Mouse (Mus musculus): ENCODE data around the gene Gm20517.
"Not testable (repeated sequence)": the region's sequence is repeated elsewhere in the genome, so short reads cannot be mapped to it uniquely, and the experiment has no call there.

Gene Gm20517

GRCm38 (mm10) chr17:47624572-47624971 is 13.2 kb downstream of the Gm20517 start:
- CTCF ChIA-PET = interaction anchor here (0.6 kb wide), 1 partner anchor 119 kb away, joined by 3 read pairs; no protein-coding TSS in a partner anchor

- CTCF ChIA-PET = no interaction called here
Measured at GRCm38 (mm10) chr17:47625088-47625487, 13.7 kb downstream of the Gm20517 start.

GRCm38 (mm10) chr17:47626031-47626430 is 14.6 kb downstream of the Gm20517 start:
- CTCF ChIA-PET = interaction anchor here (0.6 kb wide), 1 partner anchor 106 kb away, joined by 4 read pairs; no protein-coding TSS in a partner anchor

GRCm38 (mm10) chr17:47627791-47628190 is 16.4 kb downstream of the Gm20517 start:
- CTCF ChIA-PET = no interaction called here

- CTCF ChIA-PET = no interaction called here
Measured at GRCm38 (mm10) chr17:47628851-47629676, 17.7 kb downstream of the Gm20517 start.

GRCm38 (mm10) chr17:47629717-47630677 is 18.6 kb downstream of the Gm20517 start:
- CTCF ChIA-PET = interaction anchor here (0.7 kb wide), 1 partner anchor 19 kb away, joined by 4 read pairs; no protein-coding TSS in a partner anchor

- CTCF ChIA-PET = interaction anchor here (0.7 kb wide), 1 partner anchor 20 kb away, joined by 4 read pairs; no protein-coding TSS in a partner anchor
Measured at GRCm38 (mm10) chr17:47630678-47631065, 19.3 kb downstream of the Gm20517 start, which contains the start of gene Usp49. TSS of gene Usp49 (plus strand) at chr17:47630690.

GRCm38 (mm10) chr17:47632181-47632840 is 20.9 kb downstream of the Gm20517 start:
- CTCF ChIA-PET = no interaction called here

GRCm38 (mm10) chr17:47633999-47634770 is 22.8 kb downstream of the Gm20517 start:
- CTCF ChIA-PET = no interaction called here

- CTCF ChIA-PET = interaction anchor here (0.6 kb wide), 1 partner anchor 126 kb away, joined by 3 read pairs; no protein-coding TSS in a partner anchor
Measured at GRCm38 (mm10) chr17:47642992-47643391, 31.6 kb downstream of the Gm20517 start.

- CTCF ChIA-PET = interaction anchor here (0.6 kb wide), 1 partner anchor 37 kb away, joined by 3 read pairs; no protein-coding TSS in a partner anchor
Measured at GRCm38 (mm10) chr17:47646683-47647082, 35.3 kb downstream of the Gm20517 start.

- CTCF ChIA-PET = no interaction called here
Measured at GRCm38 (mm10) chr17:47648966-47649365, 37.6 kb downstream of the Gm20517 start.

GRCm38 (mm10) chr17:47651953-47652352 is 40.6 kb downstream of the Gm20517 start:
- CTCF ChIA-PET = interaction anchor here (0.7 kb wide), 1 partner anchor 134 kb away, joined by 4 read pairs; no protein-coding TSS in a partner anchor

- CTCF ChIA-PET = not testable (repeated sequence)
Measured at GRCm38 (mm10) chr17:47654346-47654745, 43.0 kb downstream of the Gm20517 start.

- CTCF ChIA-PET = interaction anchor here (0.6 kb wide), 1 partner anchor 87 kb away, joined by 3 read pairs; no protein-coding TSS in a partner anchor
Measured at GRCm38 (mm10) chr17:47655697-47656096, 44.3 kb downstream of the Gm20517 start.

- CTCF ChIA-PET = no interaction called here
Measured at GRCm38 (mm10) chr17:47657901-47658300, 46.5 kb downstream of the Gm20517 start.

GRCm38 (mm10) chr17:47658741-47659243 is 47.4 kb downstream of the Gm20517 start:
- CTCF ChIA-PET = interaction anchor here (0.6 kb wide), 1 partner anchor 944 kb away, joined by 5 read pairs; no protein-coding TSS in a partner anchor

- CTCF ChIA-PET = no interaction called here
Measured at GRCm38 (mm10) chr17:47663009-47663713, 51.8 kb downstream of the Gm20517 start.

GRCm38 (mm10) chr17:47664474-47664873 is 53.1 kb downstream of the Gm20517 start:
- CTCF ChIA-PET = no interaction called here

- CTCF ChIA-PET = no interaction called here
Measured at GRCm38 (mm10) chr17:47669166-47669565, 57.8 kb downstream of the Gm20517 start.

Data from spleen, embryonic (tissue).